Mouse (Mus musculus): Measurements from ENCODE around the gene Tyk2.

DNA sequence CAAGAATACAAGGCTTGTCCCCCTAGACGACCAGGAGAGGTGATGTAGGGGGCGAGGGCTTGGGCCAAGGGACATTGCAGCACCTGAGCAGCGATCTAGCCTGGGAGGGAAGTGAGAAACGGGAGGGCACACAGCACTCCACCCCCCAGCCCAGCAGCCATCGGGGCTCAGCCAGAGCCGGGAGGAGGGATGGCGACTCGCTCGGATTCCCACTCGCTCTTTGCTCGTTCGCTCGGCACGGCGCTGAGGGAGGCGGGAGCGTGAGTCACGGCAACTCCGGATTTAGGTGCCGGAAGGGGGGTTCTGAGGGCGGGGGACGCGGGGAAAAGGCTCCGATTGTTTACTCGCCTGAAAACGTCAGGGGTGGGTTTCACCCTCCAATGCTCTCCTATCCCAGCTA lies 33.0 kb upstream of the Tyk2 start:
- TF ChIP-seq CTCF (IDR thresholded peaks at IDR 0.05; ENCODE audit: control insufficient read depth, insufficient read depth, insufficient replicate concordance, low read depth, low read length) = no peak
- TF ChIP-seq POLR2A (IDR thresholded peaks at IDR 0.05; ENCODE audit: control insufficient read depth, low read depth, low read length) = no peak

Data from testis, adult 2 months (tissue).